9 mouse cellular contexts compared by ENCODE assay signal in the genomic region with DNA sequence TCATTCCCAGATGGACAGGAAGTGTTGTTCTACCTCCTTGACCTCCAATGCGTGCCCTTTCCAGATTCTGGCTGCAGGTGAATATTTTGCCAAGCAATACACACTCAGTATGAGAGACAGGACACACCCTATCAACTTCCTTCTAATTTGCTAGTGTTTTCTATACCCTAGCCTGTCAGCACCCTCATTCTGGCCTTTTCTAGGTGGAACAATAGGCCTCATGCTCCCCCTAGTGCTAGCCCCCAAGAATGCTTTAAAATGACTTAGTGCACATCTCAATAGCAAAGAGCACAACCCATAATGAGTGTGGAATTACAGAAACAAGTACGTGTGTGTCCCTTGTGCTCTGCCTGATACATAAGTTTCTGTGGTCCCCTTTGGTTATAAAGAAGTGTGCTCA.
DNase-seq lines count a peak whose midpoint lies in the region; ATAC-seq lines count a peak whose summit lies in the region.
"Had no signal": no experiment of that assay in that cellular context is flagged by ENCODE, and none has a peak within 500 bp of the region (broad histone marks: within the 10 kb centered on the region; RNA-seq: fewer than 3 reads in every experiment).

No protein-coding gene starts in this region.

- H3K36me3 ChIP-seq in kidney, embryonic 14.5 days (ENCODE audit: control insufficient read depth, insufficient read depth, low read length), result no peaks in the 10 kb centered on the region
- H3K36me3 ChIP-seq: heart, embryonic 15.5 days had no signal

- H3K4me2 ChIP-seq in kidney, embryonic 14.5 days (replicated peaks; ENCODE audit: low read depth, low read length), result no peak overlapping the region
- H3K4me2 ChIP-seq: heart, embryonic 15.5 days had no signal

- H3K4me3 ChIP-seq in kidney, embryonic 14.5 days (ENCODE audit: low read length), result no peak overlapping the region
- H3K4me3 ChIP-seq: heart, embryonic 15.5 days had no signal

- 0 out of 2 replicates have a peak, but pooled peaks have one; percentile 32 for ATAC-seq in kidney, embryonic 14.5 days (ENCODE audit: low FRiP score, low TSS enrichment)

- no peaks in the 10 kb centered on the region for H3K4me1 ChIP-seq in kidney, embryonic 14.5 days (ENCODE audit: control insufficient read depth, insufficient read depth, low read length)

- WGBS in kidney, embryonic 14.5 days, result 43% methylated on average over 2 of the region's 2 CpGs

- H3K27ac ChIP-seq in kidney, embryonic 14.5 days (ENCODE audit: low read depth, low read length), result no peak overlapping the region
- H3K27ac ChIP-seq: heart, embryonic 15.5 days had no signal

- peak; percentile 52 to 58 for DNase-seq in heart, adult 18-20 months
- no peak for DNase-seq in heart, postnatal 25 days (ENCODE audit: low spot score)
- peak; percentile 42 for DNase-seq in urinary bladder, postnatal 14 days (ENCODE audit: low spot score)
- DNase-seq in urinary bladder, adult 2 months (ENCODE audit: low spot score), result no peak
- peak; percentile 41 for DNase-seq in embryo, embryonic 9.5 days (ENCODE audit: extremely low spot score)
- DNase-seq in lung, postnatal 10 days, result peak; percentile 38
- peak; percentile 29 for DNase-seq in thymus, postnatal 4 days

- no peaks in the 10 kb centered on the region for H3K9me3 ChIP-seq in kidney, embryonic 14.5 days (ENCODE audit: control insufficient read depth, low read length)
- H3K9me3 ChIP-seq: heart, embryonic 15.5 days had no signal

- no peaks in the 10 kb centered on the region for H3K27me3 ChIP-seq in kidney, embryonic 14.5 days (ENCODE audit: control insufficient read depth, insufficient read depth, low read length)
- H3K27me3 ChIP-seq: heart, embryonic 15.5 days had no signal

- intact Hi-C loops in heart, postnatal 25 days (cut with DNase I), result loop anchor here (10.0 kb wide), 1 partner anchor 1243 kb away; no protein-coding TSS in a partner anchor

- H3K9ac ChIP-seq in kidney, embryonic 14.5 days (ENCODE audit: low read depth, low read length), result no peak overlapping the region
- H3K9ac ChIP-seq: heart, embryonic 15.5 days had no signal

Comparison
In these comparisons a context has a peak if more than half of its experiments do, and no peak if none do; other contexts are left out.
1. DNase-seq: peak in heart, adult 18-20 months (2 of 2), urinary bladder, postnatal 14 days (single experiment), embryo, embryonic 9.5 days (single experiment), lung, postnatal 10 days (single experiment) and thymus, postnatal 4 days (single experiment); none in heart, postnatal 25 days (single experiment) and urinary bladder, adult 2 months (single experiment).